Mouse (Mus musculus) lung, postnatal 0 days (tissue): ENCODE measurements around the gene Tmem269. TPM values are rescaled to one million over a fixed set of nuclear protein-coding genes. Genes with fewer than 3 reads are reported as not detected.

Source experiments
- ATAC-seq: fragments of 200-750 bp; cut with Nextera tagmentation; 2 replicates; pipeline ENCODE4 v1.8.0; 2017; ENCODE audit warnings: moderate library complexity
- DNase-seq: peaks from one replicate; pipeline ENCODE4 v3.0.0-alpha.2; 2016; ENCODE audit warnings: low spot score
- H3K27ac ChIP-seq: fragments of 300-500 bp; sonication (generic); 2 replicates; pipeline ENCODE4 v1.5.1; 2014; ENCODE audit warnings: antibody characterized with exemption, mild to moderate bottlenecking, low read length, mixed read lengths
- H3K27me3 ChIP-seq: fragments of 300-500 bp; sonication (generic); replicated peaks from 2 replicates; pipeline ENCODE4 v1.6.1; 2014; ENCODE audit warnings: low read length, mixed read lengths; ENCODE audit not compliant: insufficient read depth
- H3K36me3 ChIP-seq: fragments of 300-500 bp; sonication (generic); 2 replicates; pipeline ENCODE4 v1.6.1; 2014; ENCODE audit warnings: low read length, mixed read lengths; ENCODE audit not compliant: insufficient read depth
- H3K4me1 ChIP-seq: fragments of 300-500 bp; sonication (generic); 2 replicates; pipeline ENCODE4 v1.6.1; 2014; ENCODE audit warnings: antibody characterized with exemption, low read depth, low read length, mixed read lengths; ENCODE audit not compliant: insufficient read depth
- H3K4me2 ChIP-seq: fragments of 300-500 bp; sonication (generic); replicated peaks from 2 replicates; pipeline ENCODE4 v1.6.1; 2014; ENCODE audit warnings: low read depth, mild to moderate bottlenecking, low read length, moderate library complexity, mixed read lengths
- H3K4me3 ChIP-seq: fragments of 300-500 bp; sonication (generic); 2 replicates; pipeline ENCODE4 v1.5.1; 2014; ENCODE audit warnings: low read depth, low read length
- H3K9ac ChIP-seq: fragments of 300-500 bp; sonication (generic); replicated peaks from 2 replicates; pipeline ENCODE4 v1.6.1; 2014; ENCODE audit warnings: low read depth, mild to moderate bottlenecking
- H3K9me3 ChIP-seq: fragments of 300-500 bp; sonication (generic); 2 replicates; pipeline ENCODE4 v1.6.1; 2016; ENCODE audit warnings: low read length, mixed read lengths
- CTCF ChIP-seq: IDR thresholded peaks from 2 replicates; pipeline ENCODE4 v1.5.1; 2016; ENCODE audit warnings: antibody characterized with exemption, mild to moderate bottlenecking
- EP300 ChIP-seq: IDR thresholded peaks from 2 replicates; pipeline ENCODE4 v1.6.1; 2016; ENCODE audit warnings: antibody characterized with exemption, mild to moderate bottlenecking, control low read depth
- WGBS: fragments of 180-500 bp; shearing (Covaris S2); extraction: QIAGEN DNeasy Blood & Tissue Kit; methylation state at CpG from one replicate; pipeline ENCODE4 v1.1.7; 2014; 5-methylcytosine and 5-hydroxymethylcytosine counted together
- polyA plus RNA-seq: library from polyadenylated mRNA; unstranded; fragments of >200 nt; fragmentation: Nextera tagmentation; extraction: Ambion mirVana; gene quantifications from 2 replicates; pipeline ENCODE4 v1.2.1, GENCODE M21; 2015

Tmem269 gene
- polyA plus RNA-seq, 1 experiment from 2014 or later, result 0.10 TPM

- 10% methylated on average over 17 of the region's 18 CpGs for WGBS
- TF ChIP-seq CTCF (no peak), EP300 (no peak)
- H3K27me3 ChIP-seq, result no peaks in the 10 kb centered on the region
- peak overlapping the region; percentile 71 for H3K4me3 ChIP-seq
- no peaks in the 10 kb centered on the region for H3K9me3 ChIP-seq
- H3K9ac ChIP-seq, result peak overlapping the region; percentile 79
- ATAC-seq, result no peak
- DNase-seq, result no peak
- H3K4me1 ChIP-seq, result peaks cover 3% of the 10 kb centered on the region; the same call in 1 of the 2 replicates
- peak overlapping the region; percentile 61 for H3K4me2 ChIP-seq
- no peaks in the 10 kb centered on the region for H3K36me3 ChIP-seq
- peak overlapping the region; percentile 68 for H3K27ac ChIP-seq
Observed at GRCm38 (mm10) chr4:119195582-119196320, 22.3 kb downstream of the Tmem269 start.

GRCm38 (mm10) chr4:119194909-119195581 is 23.0 kb downstream of the Tmem269 start, which contains the start of gene Svbp:
Gene Svbp (plus strand): TSS chr4:119195306.
- H3K4me2 ChIP-seq, result peak within 1 kb of the TSS; percentile 61
- ATAC-seq (peak; percentile 98), DNase-seq (peak; percentile 93)
- H3K9ac ChIP-seq, result peak within 1 kb of the TSS; percentile 79
- 1% methylated on average over 17 of the region's 47 CpGs for WGBS
- H3K9me3 ChIP-seq, result no peaks in the 10 kb centered on the region
- no peaks in the 10 kb centered on the region for H3K27me3 ChIP-seq
- peak within 1 kb of the TSS; percentile 71 for H3K4me3 ChIP-seq
- no peaks in the 10 kb centered on the region for H3K36me3 ChIP-seq
- TF ChIP-seq CTCF, result no peak
- TF ChIP-seq EP300, result no peak
- peaks cover 3% of the 10 kb centered on the region; the same call in 1 of the 2 replicates for H3K4me1 ChIP-seq
- peak within 1 kb of the TSS; percentile 68 for H3K27ac ChIP-seq

GRCm38 (mm10) chr4:119192757-119193156 is 25.3 kb downstream of the Tmem269 start:
- Histone ChIP-seq H3K27ac (no peak overlapping the region), H3K9ac (no peak overlapping the region), H3K27me3 (no peaks in the 10 kb centered on the region), H3K4me3 (no peak overlapping the region), H3K4me1 (peaks cover 3% of the 10 kb centered on the region; the same call in 1 of the 2 replicates), H3K36me3 (no peaks in the 10 kb centered on the region), H3K4me2 (no peak overlapping the region), H3K9me3 (no peaks in the 10 kb centered on the region)
- TF ChIP-seq EP300 (no peak), CTCF (no peak)
- no peak for ATAC-seq
- no peak for DNase-seq
- 91% methylated on average over 4 of the region's 4 CpGs for WGBS

- Histone ChIP-seq H3K9me3 (no peaks in the 10 kb centered on the region), H3K4me2 (no peak overlapping the region), H3K9ac (no peak overlapping the region), H3K36me3 (no peaks in the 10 kb centered on the region), H3K4me1 (peaks cover 3% of the 10 kb centered on the region; the same call in 1 of the 2 replicates), H3K27ac (no peak overlapping the region), H3K4me3 (no peak overlapping the region), H3K27me3 (no peaks in the 10 kb centered on the region)
- DNase-seq, result no peak
- 45% methylated on average over 3 of the region's 3 CpGs for WGBS
- no peak for ATAC-seq
- TF ChIP-seq EP300, result no peak
- TF ChIP-seq CTCF, result no peak
Observed at GRCm38 (mm10) chr4:119191273-119191672, 26.7 kb downstream of the Tmem269 start.

GRCm38 (mm10) chr4:119190618-119191017 is 27.4 kb downstream of the Tmem269 start:
- ATAC-seq (no peak), DNase-seq (no peak)
- Histone ChIP-seq H3K27ac (no peak overlapping the region), H3K4me3 (no peak overlapping the region), H3K4me1 (no peaks in the 10 kb centered on the region), H3K9me3 (no peaks in the 10 kb centered on the region), H3K36me3 (no peaks in the 10 kb centered on the region), H3K4me2 (no peak overlapping the region), H3K27me3 (no peaks in the 10 kb centered on the region), H3K9ac (no peak overlapping the region)
- 79% methylated on average over 8 of the region's 8 CpGs for WGBS
- TF ChIP-seq CTCF (no peak), EP300 (no peak)

- Histone ChIP-seq H3K27me3 (no peaks in the 10 kb centered on the region), H3K4me2 (no peak within 1 kb of the TSS), H3K4me1 (no peaks in the 10 kb centered on the region), H3K4me3 (no peak within 1 kb of the TSS), H3K9me3 (no peaks in the 10 kb centered on the region), H3K36me3 (no peaks in the 10 kb centered on the region), H3K27ac (no peak within 1 kb of the TSS), H3K9ac (no peak within 1 kb of the TSS)
- TF ChIP-seq CTCF, result no peak
- TF ChIP-seq EP300, result no peak
- DNase-seq (no peak), ATAC-seq (no peak)
- WGBS, result 60% methylated on average over 6 of the region's 6 CpGs
Observed at GRCm38 (mm10) chr4:119189864-119190263, 28.2 kb downstream of the Tmem269 start, which contains the start of gene Ermap. Gene Ermap (minus strand): TSS chr4:119190011.
